In the genomic region with DNA sequence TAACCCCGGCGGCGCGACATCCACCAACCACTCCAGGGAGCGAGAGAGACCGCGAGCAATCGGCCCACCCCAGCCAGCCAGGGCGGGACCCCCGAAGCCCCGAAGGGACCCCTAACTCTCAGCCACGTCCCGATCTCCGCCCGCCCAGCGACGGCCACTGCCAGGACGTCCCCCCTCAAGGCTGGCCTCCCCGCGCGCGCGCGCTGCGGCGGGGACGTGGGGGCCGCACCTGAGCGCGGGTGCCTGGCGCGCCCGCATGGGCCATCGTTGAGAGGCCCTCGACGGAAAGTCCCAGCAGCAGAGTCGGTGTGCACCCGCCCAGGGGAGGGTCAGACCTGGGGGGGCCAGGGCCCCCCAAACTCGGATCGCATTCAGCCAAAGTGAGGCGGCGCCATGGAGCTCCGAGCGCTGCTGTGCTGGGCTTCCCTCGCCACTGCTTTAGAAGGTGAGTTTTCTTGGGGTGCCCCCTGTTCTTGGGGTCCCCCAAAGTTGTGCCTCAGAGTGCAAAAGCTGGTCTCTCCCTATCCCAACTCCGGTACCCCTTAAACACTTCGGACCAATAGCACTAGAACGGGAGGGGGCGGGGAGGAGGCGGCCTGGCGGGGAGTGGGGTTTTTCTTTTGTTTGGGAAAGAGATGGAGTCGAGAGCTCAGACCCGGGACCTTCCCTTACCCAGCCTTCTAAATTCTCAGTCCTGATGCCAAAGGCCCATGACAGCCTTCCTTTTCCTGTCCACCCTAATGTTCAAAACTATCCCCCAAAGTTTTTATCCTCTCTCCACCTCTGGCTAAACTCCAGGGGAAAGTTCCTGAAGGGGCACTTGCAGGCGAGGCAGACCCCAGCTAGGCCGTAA, we compare ENCODE assay signal across 7 mouse cellular contexts. TPM values are rescaled to one million over a fixed set of nuclear protein-coding genes. Genes with fewer than 3 reads are reported as not detected.
A peak's percentile ranks its signal among the peaks of the same experiment; 100 is the strongest.
DNase-seq lines count a peak whose midpoint lies in the region; ATAC-seq and TF ChIP-seq lines count a peak whose summit lies in the region.

No protein-coding gene starts in this region.

- H3K4me3 ChIP-seq in lung, postnatal 0 days (ENCODE audit: low read depth, low read length), result peak overlapping the region; percentile 70
- H3K4me3 ChIP-seq in forebrain, embryonic 10.5 days, result peak overlapping the region; percentile 95
- H3K4me3 ChIP-seq in limb, embryonic 13.5 days, result peak overlapping the region; percentile 92
- peak overlapping the region; percentile 89 for H3K4me3 ChIP-seq in stomach, embryonic 14.5 days (ENCODE audit: low read depth, low read length)

- no peak for TF ChIP-seq EP300 in lung, postnatal 0 days (IDR thresholded peaks at IDR 0.05)

- no peaks in the 10 kb centered on the region for H3K36me3 ChIP-seq in lung, postnatal 0 days (ENCODE audit: insufficient read depth, low read length)
- H3K36me3 ChIP-seq in forebrain, embryonic 10.5 days (replicated peaks), result peaks cover 33% of the 10 kb centered on the region
- H3K36me3 ChIP-seq in limb, embryonic 13.5 days, result peaks cover 20% of the 10 kb centered on the region
- peaks cover 18% of the 10 kb centered on the region for H3K36me3 ChIP-seq in stomach, embryonic 14.5 days (ENCODE audit: control insufficient read depth, insufficient read depth, low read length)

- peak overlapping the region; percentile 93 for H3K27ac ChIP-seq in lung, postnatal 0 days (ENCODE audit: low read length)
- H3K27ac ChIP-seq in forebrain, embryonic 10.5 days, result peak overlapping the region; percentile 99
- peak overlapping the region; percentile 99 for H3K27ac ChIP-seq in limb, embryonic 13.5 days
- H3K27ac ChIP-seq in stomach, embryonic 14.5 days (ENCODE audit: low read length), result peak overlapping the region; percentile 98

- WGBS in lung, postnatal 0 days, result under 1% methylated on average over 48 of the region's 55 CpGs
- under 1% methylated on average over 55 of the region's 55 CpGs for WGBS in forebrain, embryonic 10.5 days
- under 1% methylated on average over 52 of the region's 55 CpGs for WGBS in limb, embryonic 13.5 days
- 1% methylated on average over 55 of the region's 55 CpGs for WGBS in stomach, embryonic 14.5 days

- H3K9me3 ChIP-seq in lung, postnatal 0 days (ENCODE audit: low read length), result no peaks in the 10 kb centered on the region
- H3K9me3 ChIP-seq in forebrain, embryonic 10.5 days, result no peaks in the 10 kb centered on the region
- H3K9me3 ChIP-seq in limb, embryonic 13.5 days, result no peaks in the 10 kb centered on the region
- H3K9me3 ChIP-seq in stomach, embryonic 14.5 days (ENCODE audit: control insufficient read depth, low read depth, low read length), result no peaks in the 10 kb centered on the region

- peak overlapping the region; percentile 74 for H3K4me2 ChIP-seq in lung, postnatal 0 days (replicated peaks; ENCODE audit: low read depth, low read length)
- peak overlapping the region; percentile 95 for H3K4me2 ChIP-seq in limb, embryonic 13.5 days (replicated peaks)
- H3K4me2 ChIP-seq in stomach, embryonic 14.5 days (replicated peaks; ENCODE audit: low read depth, low read length), result peak overlapping the region; percentile 97

- DNase-seq in lung, postnatal 0 days (ENCODE audit: low spot score), result no peak
- DNase-seq in lung, postnatal 25 days (ENCODE audit: low spot score), result no peak
- peak; percentile 45 for DNase-seq in forebrain, embryonic 10.5 days (ENCODE audit: extremely low spot score, low spot score)
- DNase-seq in right cerebral cortex, adult 2 months (ENCODE audit: low spot score in 2 of 2), result no peak
- no peak for DNase-seq in layer of hippocampus, postnatal 36 days

- peaks cover 13% of the 10 kb centered on the region for H3K4me1 ChIP-seq in lung, postnatal 0 days (ENCODE audit: insufficient read depth, low read depth, low read length)
- peaks cover 80% of the 10 kb centered on the region for H3K4me1 ChIP-seq in forebrain, embryonic 10.5 days
- peaks cover 68% of the 10 kb centered on the region for H3K4me1 ChIP-seq in limb, embryonic 13.5 days
- H3K4me1 ChIP-seq in stomach, embryonic 14.5 days (ENCODE audit: control insufficient read depth, insufficient read depth, low read length), result peaks cover 26% of the 10 kb centered on the region; the same call in 1 of the 2 replicates

- no peaks in the 10 kb centered on the region for H3K27me3 ChIP-seq in lung, postnatal 0 days (replicated peaks; ENCODE audit: insufficient read depth, low read length)
- H3K27me3 ChIP-seq in forebrain, embryonic 10.5 days (ENCODE audit: poor library complexity, severe bottlenecking), result no peaks in the 10 kb centered on the region
- H3K27me3 ChIP-seq in limb, embryonic 13.5 days, result no peaks in the 10 kb centered on the region
- H3K27me3 ChIP-seq in stomach, embryonic 14.5 days (ENCODE audit: control insufficient read depth, insufficient read depth, low read length), result no peaks in the 10 kb centered on the region

- H3K9ac ChIP-seq in lung, postnatal 0 days (replicated peaks; ENCODE audit: low read depth), result peak overlapping the region; percentile 89
- peak overlapping the region; percentile 99 for H3K9ac ChIP-seq in limb, embryonic 13.5 days
- H3K9ac ChIP-seq in stomach, embryonic 14.5 days (replicated peaks; ENCODE audit: low read depth, low read length), result peak overlapping the region; percentile 87

- no peak; the same call in 1 of the 2 replicates for TF ChIP-seq CTCF in lung, postnatal 0 days (IDR thresholded peaks at IDR 0.05)

- peak; percentile 50 for ATAC-seq in lung, postnatal 0 days
- peak; percentile 74 for ATAC-seq in limb, embryonic 13.5 days (ENCODE audit: low FRiP score, low read depth)
- peak; percentile 38 for ATAC-seq in stomach, embryonic 14.5 days (ENCODE audit: insufficient number of reproducible peaks, insufficient read depth, low FRiP score, low read depth)

RNA-seq across cellular contexts. Expression of a gene that starts 0.5 kb away (rescaled TPM):
- 30.9 and 33.2 TPM in 2 replicates for polyA plus RNA-seq in lung, postnatal 0 days (2015; fragmentation: Nextera tagmentation; extraction: Ambion mirVana)
- 31.9 and 33.5 TPM in 2 replicates for polyA plus RNA-seq in forebrain, embryonic 10.5 days (2016; fragmentation: Nextera tagmentation; extraction: Ambion mirVana)
- polyA plus RNA-seq in limb, embryonic 13.5 days (2015; fragmentation: Nextera tagmentation; extraction: Ambion mirVana), result 76.5 and 82.3 TPM in 2 replicates
- 42.0 and 44.6 TPM in 2 replicates for polyA plus RNA-seq in stomach, embryonic 14.5 days (2014; fragmentation: Nextera tagmentation; extraction: Ambion mirVana)
- total RNA-seq in layer of hippocampus, postnatal 36 days (2021), result 1 to 10 TPM; 4.2 to 4.6 TPM

RNA-seq across cellular contexts. Expression of a gene that starts 17.0 kb away (rescaled TPM):
- polyA plus RNA-seq in lung, postnatal 0 days (2015; fragmentation: Nextera tagmentation; extraction: Ambion mirVana), result 8.2 TPM in 2 replicates
- polyA plus RNA-seq in forebrain, embryonic 10.5 days (2016; fragmentation: Nextera tagmentation; extraction: Ambion mirVana), result 10.6 and 11.8 TPM in 2 replicates
- 17.2 and 17.9 TPM in 2 replicates for polyA plus RNA-seq in limb, embryonic 13.5 days (2015; fragmentation: Nextera tagmentation; extraction: Ambion mirVana)
- polyA plus RNA-seq in stomach, embryonic 14.5 days (2014; fragmentation: Nextera tagmentation; extraction: Ambion mirVana), result 8.0 and 10.1 TPM in 2 replicates
- 10 to 100 TPM; 27.4 to 28.3 TPM for total RNA-seq in layer of hippocampus, postnatal 36 days (2021)

RNA-seq across cellular contexts. Expression of a gene that starts 36.2 kb away (rescaled TPM):
- 45.8 and 50.1 TPM in 2 replicates for polyA plus RNA-seq in lung, postnatal 0 days (2015; fragmentation: Nextera tagmentation; extraction: Ambion mirVana)
- 70.3 and 73.0 TPM in 2 replicates for polyA plus RNA-seq in forebrain, embryonic 10.5 days (2016; fragmentation: Nextera tagmentation; extraction: Ambion mirVana)
- polyA plus RNA-seq in limb, embryonic 13.5 days (2015; fragmentation: Nextera tagmentation; extraction: Ambion mirVana), result 104 and 107 TPM in 2 replicates
- 75.3 and 76.2 TPM in 2 replicates for polyA plus RNA-seq in stomach, embryonic 14.5 days (2014; fragmentation: Nextera tagmentation; extraction: Ambion mirVana)
- total RNA-seq in layer of hippocampus, postnatal 36 days (2021), result 1 to 10 TPM; 5.8 to 6.9 TPM

RNA-seq across cellular contexts. Expression of a gene that starts 43.0 kb away (rescaled TPM):
- 30.9 and 32.7 TPM in 2 replicates for polyA plus RNA-seq in lung, postnatal 0 days (2015; fragmentation: Nextera tagmentation; extraction: Ambion mirVana)
- polyA plus RNA-seq in forebrain, embryonic 10.5 days (2016; fragmentation: Nextera tagmentation; extraction: Ambion mirVana), result 205 and 209 TPM in 2 replicates
- 141 and 149 TPM in 2 replicates for polyA plus RNA-seq in limb, embryonic 13.5 days (2015; fragmentation: Nextera tagmentation; extraction: Ambion mirVana)
- 111 and 120 TPM in 2 replicates for polyA plus RNA-seq in stomach, embryonic 14.5 days (2014; fragmentation: Nextera tagmentation; extraction: Ambion mirVana)
- 100 to 1,000 TPM; 209 to 228 TPM for total RNA-seq in layer of hippocampus, postnatal 36 days (2021)

RNA-seq across cellular contexts. Expression of a gene that starts 56.0 kb away (rescaled TPM):
- polyA plus RNA-seq in lung, postnatal 0 days (2015; fragmentation: Nextera tagmentation; extraction: Ambion mirVana), result 4.7 and 7.2 TPM in 2 replicates
- 10.3 and 10.4 TPM in 2 replicates for polyA plus RNA-seq in forebrain, embryonic 10.5 days (2016; fragmentation: Nextera tagmentation; extraction: Ambion mirVana)
- polyA plus RNA-seq in limb, embryonic 13.5 days (2015; fragmentation: Nextera tagmentation; extraction: Ambion mirVana), result 8.4 and 9.6 TPM in 2 replicates
- 8.1 and 8.5 TPM in 2 replicates for polyA plus RNA-seq in stomach, embryonic 14.5 days (2014; fragmentation: Nextera tagmentation; extraction: Ambion mirVana)
- total RNA-seq in layer of hippocampus, postnatal 36 days (2021), result 10 to 100 TPM in 1 of 2 experiments, 1 to 10 TPM in 1; 8.6 to 12.2 TPM
